Comparison of ENCODE assay signal across 10 mouse cellular contexts in genomic region chr10:85154195-85154594, GRCm38 (mm10). TPM values are rescaled to one million over a fixed set of nuclear protein-coding genes. Genes with fewer than 3 reads are reported as not detected.
DNase-seq lines count a peak whose midpoint lies in the region; ATAC-seq and TF ChIP-seq lines count a peak whose summit lies in the region.
"Had no signal": no experiment of that assay in that cellular context is flagged by ENCODE, and none has a peak within 500 bp of the region (broad histone marks: within the 10 kb centered on the region; RNA-seq: fewer than 3 reads in every experiment).

No protein-coding gene starts in this region.

- peak; percentile 74 for DNase-seq in hindbrain, embryonic 11.5 days (ENCODE audit: low spot score)
- peak; percentile 6 for DNase-seq in c-Kit-negative CD71-positive TER-119-positive erythroid progenitor cells, embryonic 14.5 days (ENCODE audit: low read depth, low spot score)
- DNase-seq in frontal cortex, postnatal 25 days (ENCODE audit: low spot score in 2 of 2): peak; percentile 56 to 57
- DNase-seq in layer of hippocampus, postnatal 14 days (ENCODE audit: low spot score in 2 of 2): peak; percentile 39 to 64
- peak; percentile 50 for DNase-seq in mesoderm, embryonic 11.5 days (ENCODE audit: low read depth, low spot score)
- DNase-seq in thymus, adult 2 months: peak; percentile 75

- H3K27ac ChIP-seq in hindbrain, embryonic 11.5 days (ENCODE audit: low read depth, low read length): no peak overlapping the region
- H3K27ac ChIP-seq in hindbrain, embryonic 13.5 days: no peak overlapping the region
- H3K27ac ChIP-seq in thymus, adult 2 months (ENCODE audit: control insufficient read depth, insufficient read depth, low read length): no peak overlapping the region
- H3K27ac ChIP-seq: embryonic facial prominence, embryonic 15.5 days; midbrain, embryonic 12.5 days had no signal

- H3K27me3 ChIP-seq in hindbrain, embryonic 11.5 days (ENCODE audit: control insufficient read depth, insufficient read depth, low read length): no peaks in the 10 kb centered on the region
- H3K27me3 ChIP-seq in hindbrain, embryonic 13.5 days: no peaks in the 10 kb centered on the region
- H3K27me3 ChIP-seq in E14TG2a.4 (ENCODE audit: insufficient read depth, low read length): no peaks in the 10 kb centered on the region
- H3K27me3 ChIP-seq in thymus, adult 2 months (ENCODE audit: control insufficient read depth, insufficient read depth, low read length): no peaks in the 10 kb centered on the region
- H3K27me3 ChIP-seq: embryonic facial prominence, embryonic 15.5 days; midbrain, embryonic 12.5 days had no signal

- WGBS in hindbrain, embryonic 11.5 days: 15% methylated on average over 2 of the region's 2 CpGs
- WGBS in hindbrain, embryonic 13.5 days: 15% methylated on average over 2 of the region's 2 CpGs
- WGBS in thymus, adult 2 months: 14% methylated on average over 2 of the region's 2 CpGs

- no peak for ATAC-seq in hindbrain, embryonic 11.5 days (ENCODE audit: low FRiP score)
- ATAC-seq in hindbrain, embryonic 13.5 days (ENCODE audit: low FRiP score): no peak

- H3K4me3 ChIP-seq in hindbrain, embryonic 11.5 days (ENCODE audit: low read depth, low read length): no peak overlapping the region
- no peak overlapping the region for H3K4me3 ChIP-seq in hindbrain, embryonic 13.5 days
- H3K4me3 ChIP-seq in E14TG2a.4 (replicated peaks; ENCODE audit: low read length): no peak overlapping the region
- H3K4me3 ChIP-seq in thymus, adult 2 months (ENCODE audit: control insufficient read depth, insufficient read depth, low read length): no peak overlapping the region
- H3K4me3 ChIP-seq: embryonic facial prominence, embryonic 15.5 days; midbrain, embryonic 12.5 days had no signal

- H3K9me3 ChIP-seq in hindbrain, embryonic 11.5 days (ENCODE audit: control insufficient read depth, low read length): no peaks in the 10 kb centered on the region
- H3K9me3 ChIP-seq in hindbrain, embryonic 13.5 days: no peaks in the 10 kb centered on the region
- no peaks in the 10 kb centered on the region for H3K9me3 ChIP-seq in E14TG2a.4 (ENCODE audit: low read length)
- H3K9me3 ChIP-seq: embryonic facial prominence, embryonic 15.5 days; midbrain, embryonic 12.5 days had no signal

- H3K9ac ChIP-seq in hindbrain, embryonic 11.5 days (ENCODE audit: low read depth, low read length): no peak overlapping the region
- H3K9ac ChIP-seq in hindbrain, embryonic 13.5 days: no peak overlapping the region
- H3K9ac ChIP-seq: embryonic facial prominence, embryonic 15.5 days; midbrain, embryonic 12.5 days had no signal

- TF ChIP-seq POLR2A in thymus, adult 2 months (IDR thresholded peaks at IDR 0.05; ENCODE audit: control insufficient read depth, extremely low read depth, insufficient read depth, low read length, poor library complexity): no peak

- TF ChIP-seq CTCF in E14TG2a.4 (conservative IDR thresholded peaks at IDR 0.05; ENCODE audit: low read length): peak; percentile 84
- no peak for TF ChIP-seq CTCF in thymus, adult 2 months (IDR thresholded peaks at IDR 0.05; ENCODE audit: borderline replicate concordance, control insufficient read depth, extremely low read depth, insufficient read depth, low read length, poor library complexity)

- H3K4me1 ChIP-seq in hindbrain, embryonic 11.5 days (replicated peaks; ENCODE audit: control insufficient read depth, insufficient read depth, low read length): no peaks in the 10 kb centered on the region
- H3K4me1 ChIP-seq in hindbrain, embryonic 13.5 days (replicated peaks): no peaks in the 10 kb centered on the region
- peaks cover 6% of the 10 kb centered on the region for H3K4me1 ChIP-seq in E14TG2a.4 (replicated peaks; ENCODE audit: low read depth, low read length)
- H3K4me1 ChIP-seq in thymus, adult 2 months (replicated peaks; ENCODE audit: control insufficient read depth, insufficient read depth, low read length): peaks cover 2% of the 10 kb centered on the region; the same call in 1 of the 2 replicates
- H3K4me1 ChIP-seq: embryonic facial prominence, embryonic 15.5 days; midbrain, embryonic 12.5 days had no signal

- no peak overlapping the region for H3K4me2 ChIP-seq in hindbrain, embryonic 11.5 days (replicated peaks; ENCODE audit: low read depth, low read length)
- no peak overlapping the region for H3K4me2 ChIP-seq in hindbrain, embryonic 13.5 days
- H3K4me2 ChIP-seq: embryonic facial prominence, embryonic 15.5 days; midbrain, embryonic 12.5 days had no signal

- H3K36me3 ChIP-seq in hindbrain, embryonic 11.5 days (ENCODE audit: control insufficient read depth, insufficient read depth, low read length): no peaks in the 10 kb centered on the region
- H3K36me3 ChIP-seq in hindbrain, embryonic 13.5 days: peaks cover 5% of the 10 kb centered on the region; the same call in 1 of the 2 replicates
- H3K36me3 ChIP-seq in E14TG2a.4 (ENCODE audit: insufficient read depth, low read length): peaks cover 12% of the 10 kb centered on the region
- H3K36me3 ChIP-seq in thymus, adult 2 months (ENCODE audit: control insufficient read depth, insufficient read depth, low read length): peaks cover 11% of the 10 kb centered on the region
- H3K36me3 ChIP-seq: midbrain, embryonic 12.5 days had no signal

RNA-seq across cellular contexts. Expression of gene Mterf2, which starts 26.4 kb away (rescaled TPM):
- polyA plus RNA-seq in hindbrain, embryonic 11.5 days (2014; fragmentation: Nextera tagmentation; extraction: Ambion mirVana): 35.7 and 37.4 TPM in 2 replicates
- 34.3 and 38.5 TPM in 2 replicates for polyA plus RNA-seq in hindbrain, embryonic 13.5 days (2015; fragmentation: Nextera tagmentation; extraction: Ambion mirVana)
- 10 to 100 TPM; 15.7 to 16.9 TPM for total RNA-seq in layer of hippocampus, postnatal 14 days (2021)
- polyA plus RNA-seq in thymus, adult 2 months (2012; rRNA removed): 8.0 and 8.1 TPM in 2 replicates

RNA-seq across cellular contexts. Expression of gene Cry1, which starts 30.7 kb away (rescaled TPM):
- 29.2 and 31.7 TPM in 2 replicates for polyA plus RNA-seq in hindbrain, embryonic 11.5 days (2014; fragmentation: Nextera tagmentation; extraction: Ambion mirVana)
- polyA plus RNA-seq in hindbrain, embryonic 13.5 days (2015; fragmentation: Nextera tagmentation; extraction: Ambion mirVana): 32.0 and 33.8 TPM in 2 replicates
- total RNA-seq in layer of hippocampus, postnatal 14 days (2021): 10 to 100 TPM; 11.9 to 12.1 TPM
- 38.4 and 47.9 TPM in 2 replicates for polyA plus RNA-seq in thymus, adult 2 months (2012; rRNA removed)

RNA-seq across cellular contexts. Expression of gene Tmem263, which starts 51.8 kb away (rescaled TPM):
- 59.5 and 67.6 TPM in 2 replicates for polyA plus RNA-seq in hindbrain, embryonic 11.5 days (2014; fragmentation: Nextera tagmentation; extraction: Ambion mirVana)
- polyA plus RNA-seq in hindbrain, embryonic 13.5 days (2015; fragmentation: Nextera tagmentation; extraction: Ambion mirVana): 58.7 and 60.3 TPM in 2 replicates
- 10 to 100 TPM; 28.6 to 30.8 TPM for total RNA-seq in layer of hippocampus, postnatal 14 days (2021)
- polyA plus RNA-seq in thymus, adult 2 months (2012; rRNA removed): 6.1 and 10.4 TPM in 2 replicates

RNA-seq across cellular contexts. Expression of gene Fhl4, which starts 51.9 kb away (rescaled TPM):
- polyA plus RNA-seq in hindbrain, embryonic 11.5 days (2014; fragmentation: Nextera tagmentation; extraction: Ambion mirVana): 2.0 and 2.6 TPM in 2 replicates
- 1.7 and 2.5 TPM in 2 replicates for polyA plus RNA-seq in hindbrain, embryonic 13.5 days (2015; fragmentation: Nextera tagmentation; extraction: Ambion mirVana)
- total RNA-seq in layer of hippocampus, postnatal 14 days (2021): 1 to 10 TPM; 1.0 to 1.2 TPM
- polyA plus RNA-seq in thymus, adult 2 months (2012; rRNA removed): 0.78 and 0.98 TPM in 2 replicates

Comparison
In these comparisons a context has a peak if more than half of its experiments do, and no peak if none do; other contexts are left out.
1. DNase-seq: peak in every context shown above with its lines; median percentile 75 in thymus, adult 2 months; 74 in hindbrain, embryonic 11.5 days; 56 in frontal cortex, postnatal 25 days; 52 in layer of hippocampus, postnatal 14 days; 50 in mesoderm, embryonic 11.5 days; 6 in c-Kit-negative CD71-positive TER-119-positive erythroid progenitor cells, embryonic 14.5 days.